Mouse (Mus musculus) small intestine, adult 2 months (tissue): ENCODE measurements around the gene Gucy2g.

ENCODE experiments used
- CTCF ChIP-seq: fragments of 200-500 bp; IDR thresholded peaks from 2 replicates; pipeline ENCODE4 v1.5.1; 2012; ENCODE audit warnings: low read depth, mild to moderate bottlenecking, control low read depth, inconsistent platforms, low read length, moderate library complexity, mixed read lengths; ENCODE audit not compliant: insufficient replicate concordance, insufficient read length; ENCODE audit errors: extremely low read depth
- POLR2A ChIP-seq: fragments of 200-500 bp; IDR thresholded peaks from 2 replicates; pipeline ENCODE4 v1.6.1; 2012; ENCODE audit warnings: low read depth, mild to moderate bottlenecking, control low read depth, inconsistent platforms, low read length, moderate library complexity

GRCm38 (mm10) chr19:55288974-55289373 is 47.9 kb upstream of the Gucy2g start:
- TF ChIP-seq CTCF (no peak), POLR2A (no peak)
